Mouse (Mus musculus) liver, adult 2 months (tissue): ENCODE results near the gene Prdx5. TPM values are rescaled to one million over a fixed set of nuclear protein-coding genes. Genes with fewer than 3 reads are reported as not detected.

Experiments
- DNase-seq: peaks from one replicate; pipeline ENCODE4 v3.0.0-alpha.2; 2011; ENCODE audit warnings: low read depth, low spot score; ENCODE audit errors: extremely low read depth
- H3K27ac ChIP-seq: fragments of 200-500 bp; replicated peaks from 2 replicates; pipeline ENCODE4 v1.5.1; 2012; ENCODE audit warnings: low read depth, mild to moderate bottlenecking, control low read depth, inconsistent platforms, low read length; ENCODE audit not compliant: insufficient read depth
- H3K27me3 ChIP-seq: fragments of 200-500 bp; 2 replicates; pipeline ENCODE4 v1.6.1; 2012; ENCODE audit warnings: mild to moderate bottlenecking, moderate library complexity, low read length, inconsistent platforms; ENCODE audit not compliant: control insufficient read depth, insufficient read depth
- H3K36me3 ChIP-seq: fragments of 200-500 bp; 2 replicates; pipeline ENCODE4 v1.6.1; 2012; ENCODE audit warnings: low read length, inconsistent platforms; ENCODE audit not compliant: control insufficient read depth, insufficient read depth
- H3K4me1 ChIP-seq: fragments of 200-500 bp; 2 replicates; pipeline ENCODE4 v1.6.1; 2011; ENCODE audit warnings: low read length; ENCODE audit not compliant: control insufficient read depth, insufficient read depth
- H3K4me3 ChIP-seq: fragments of 200-500 bp; 2 replicates; pipeline ENCODE4 v1.5.1; 2011; ENCODE audit warnings: low read depth, mild to moderate bottlenecking, control low read depth, low read length, moderate library complexity; ENCODE audit not compliant: insufficient read depth
- H3K79me2 ChIP-seq: fragments of 200-500 bp; 2 replicates; pipeline ENCODE4 v1.6.1; 2012; ENCODE audit warnings: inconsistent platforms, mild to moderate bottlenecking, low read length, moderate library complexity; ENCODE audit not compliant: control insufficient read depth, insufficient read depth
- H3K9ac ChIP-seq: fragments of 200-500 bp; 2 replicates; pipeline ENCODE4 v1.6.1; 2012; ENCODE audit warnings: low read depth, mild to moderate bottlenecking, control low read depth, inconsistent platforms, low read length
- CTCF ChIP-seq: fragments of 200-500 bp; IDR thresholded peaks from 2 replicates; pipeline ENCODE4 v1.5.1; 2011; ENCODE audit warnings: low read depth, low read length, control low read depth
- POLR2A ChIP-seq: fragments of 200-500 bp; IDR thresholded peaks from 2 replicates; pipeline ENCODE4 v1.6.1; 2011; ENCODE audit warnings: low read length, control low read depth; ENCODE audit not compliant: insufficient read depth; ENCODE audit errors: extremely low read depth
- WGBS: fragments of 180-500 bp; shearing (Covaris S2); methylation state at CpG from one replicate; pipeline ENCODE4 v1.1.7; 2018; 5-methylcytosine and 5-hydroxymethylcytosine counted together
- polyA plus RNA-seq: library from polyadenylated mRNA; depleted of rRNA; stranded (reverse); fragments of >200 nt; gene quantifications from 2 replicates; pipeline ENCODE4 v1.2.3, GENCODE M21; 2012
- total RNA-seq: library from RNA; depleted of rRNA; stranded (reverse); fragments of >200 nt; gene quantifications from 2 replicates; pipeline ENCODE4 v1.2.3, GENCODE M21; 2014

The Prdx5 gene
- total and polyA plus RNA-seq, 2 experiments: 364 to 615 TPM

GRCm38 (mm10) chr19:6920741-6921636 lies 11.1 kb upstream of the Prdx5 start:
- WGBS: 1% methylated on average over 48 of the region's 48 CpGs
- Histone ChIP-seq H3K9ac (peak overlapping the region; percentile 74), H3K79me2 (peaks cover 5% of the 10 kb centered on the region; the same call in 1 of the 2 replicates), H3K36me3 (peaks cover 2% of the 10 kb centered on the region; the same call in 1 of the 2 replicates), H3K4me3 (peak overlapping the region; percentile 71), H3K27ac (peak overlapping the region; percentile 70), H3K4me1 (peaks cover 36% of the 10 kb centered on the region), H3K27me3 (no peaks in the 10 kb centered on the region)
- TF ChIP-seq CTCF (no peak), POLR2A (0 out of 2 replicates have a peak, but pooled peaks have one; percentile 42)
- peak; percentile 62 for DNase-seq

- no peaks in the 10 kb centered on the region for H3K27me3 ChIP-seq
- no peak for TF ChIP-seq POLR2A
- TF ChIP-seq CTCF: no peak
- H3K27ac ChIP-seq: peak overlapping the region; percentile 70
- H3K4me1 ChIP-seq: peaks cover 36% of the 10 kb centered on the region
- peak overlapping the region; percentile 74 for H3K9ac ChIP-seq
- WGBS: 16% methylated on average over 8 of the region's 8 CpGs
- peak; percentile 74 for DNase-seq
- peaks cover 8% of the 10 kb centered on the region; the same call in 1 of the 2 replicates for H3K79me2 ChIP-seq
- H3K36me3 ChIP-seq: peaks cover 2% of the 10 kb centered on the region; the same call in 1 of the 2 replicates
- peak overlapping the region; percentile 71 for H3K4me3 ChIP-seq
These were observed 10.2 kb upstream of the Prdx5 start for GRCm38 (mm10) chr19:6919876-6920740.

GRCm38 (mm10) chr19:6919431-6919830 lies 9.5 kb upstream of the Prdx5 start:
- DNase-seq: no peak
- peaks cover 2% of the 10 kb centered on the region; the same call in 1 of the 2 replicates for H3K36me3 ChIP-seq
- peaks cover 29% of the 10 kb centered on the region for H3K4me1 ChIP-seq
- no peaks in the 10 kb centered on the region for H3K27me3 ChIP-seq
- peaks cover 10% of the 10 kb centered on the region; the same call in 1 of the 2 replicates for H3K79me2 ChIP-seq
- no peak overlapping the region for H3K9ac ChIP-seq
- peak overlapping the region; percentile 55 for H3K27ac ChIP-seq
- H3K4me3 ChIP-seq: no peak overlapping the region
- TF ChIP-seq POLR2A: no peak
- no peak for TF ChIP-seq CTCF

GRCm38 (mm10) chr19:6918321-6918720 lies 8.4 kb upstream of the Prdx5 start:
- H3K27me3 ChIP-seq: no peaks in the 10 kb centered on the region
- WGBS: 60% methylated on average over 4 of the region's 4 CpGs
- H3K27ac ChIP-seq: peak overlapping the region; percentile 66
- peak; percentile 78 for DNase-seq
- TF ChIP-seq CTCF: no peak
- TF ChIP-seq POLR2A: no peak
- H3K9ac ChIP-seq: no peak overlapping the region
- H3K4me3 ChIP-seq: no peak overlapping the region
- H3K36me3 ChIP-seq: peaks cover 3% of the 10 kb centered on the region; the same call in 1 of the 2 replicates
- peaks cover 14% of the 10 kb centered on the region; the same call in 1 of the 2 replicates for H3K79me2 ChIP-seq
- H3K4me1 ChIP-seq: peaks cover 29% of the 10 kb centered on the region

GRCm38 (mm10) chr19:6916496-6916895 lies 6.6 kb upstream of the Prdx5 start:
- DNase-seq: no peak
- no peak overlapping the region for H3K27ac ChIP-seq
- no peak overlapping the region for H3K4me3 ChIP-seq
- H3K4me1 ChIP-seq: peaks cover 27% of the 10 kb centered on the region
- TF ChIP-seq CTCF (no peak), POLR2A (no peak)
- peaks cover 11% of the 10 kb centered on the region; the same call in 1 of the 2 replicates for H3K36me3 ChIP-seq
- no peaks in the 10 kb centered on the region for H3K27me3 ChIP-seq
- H3K79me2 ChIP-seq: peaks cover 14% of the 10 kb centered on the region; the same call in 1 of the 2 replicates
- no peak overlapping the region for H3K9ac ChIP-seq
- WGBS: 86% methylated on average over 4 of the region's 4 CpGs
